Mouse (Mus musculus) embryonic facial prominence, embryonic 14.5 days (tissue): ENCODE measurements around the gene Olfr1217. TPM values are rescaled to one million over a fixed set of nuclear protein-coding genes. Genes with fewer than 3 reads are reported as not detected.

Experiments used
- polyA plus RNA-seq: library from polyadenylated mRNA; unstranded; fragments of >200 nt; fragmentation: Nextera tagmentation; extraction: Ambion mirVana; gene quantifications from 2 replicates; pipeline ENCODE4 v1.2.1, GENCODE M21; 2014

The Olfr1217 gene
- polyA plus RNA-seq, 1 experiment from 2014 or later, result not detected

Other genes with a start within 250 kb of the Olfr1217 start
- gene Olfr1201, start 239.0 kb downstream of the Olfr1217 start, polyA plus RNA-seq, result not detected in 2 replicates
- gene Olfr1202, start 217.6 kb downstream of the Olfr1217 start, polyA plus RNA-seq, result not detected in 2 replicates
- gene Olfr1205, start 202.3 kb downstream of the Olfr1217 start, polyA plus RNA-seq, result not detected in 2 replicates
- 0.03 TPM in 1 of 2 replicates, not detected in the other for gene Olfr1204, start 182.8 kb downstream of the Olfr1217 start, polyA plus RNA-seq
- gene Olfr1206, start 168.8 kb downstream of the Olfr1217 start, polyA plus RNA-seq, result 0.06 TPM in 1 of 2 replicates, not detected in the other
- not detected in 2 replicates for gene Olfr1208, start 129.8 kb downstream of the Olfr1217 start, polyA plus RNA-seq
- not detected in 2 replicates for gene Olfr1209, start 116.9 kb downstream of the Olfr1217 start, polyA plus RNA-seq
- 0.11 TPM in 1 of 2 replicates, not detected in the other for gene Olfr1211, start 94.0 kb downstream of the Olfr1217 start, polyA plus RNA-seq
- gene Olfr1212, start 78.1 kb downstream of the Olfr1217 start, polyA plus RNA-seq, result not detected in 2 replicates
- not detected in 2 replicates for gene Gm13762, start 51.8 kb downstream of the Olfr1217 start, polyA plus RNA-seq
- not detected in 2 replicates for gene Olfr1214, start 39.4 kb downstream of the Olfr1217 start, polyA plus RNA-seq
- not detected in 2 replicates for gene Olfr1215, start 25.1 kb downstream of the Olfr1217 start, polyA plus RNA-seq
- gene Olfr1216, start 13.7 kb downstream of the Olfr1217 start, polyA plus RNA-seq, result not detected in 2 replicates
- not detected in 2 replicates for gene Olfr1218, start 29.1 kb upstream of the Olfr1217 start, polyA plus RNA-seq
- gene Olfr1219, start 51.4 kb upstream of the Olfr1217 start, polyA plus RNA-seq, result not detected in 2 replicates
- gene Olfr1220, start 74.8 kb upstream of the Olfr1217 start, polyA plus RNA-seq, result not detected in 2 replicates
- 0.04 TPM in 1 of 2 replicates, not detected in the other for gene Olfr1221, start 85.2 kb upstream of the Olfr1217 start, polyA plus RNA-seq
- 0.06 TPM in 1 of 2 replicates, not detected in the other for gene Olfr1222, start 101.0 kb upstream of the Olfr1217 start, polyA plus RNA-seq
- gene Olfr1223, start 119.5 kb upstream of the Olfr1217 start, polyA plus RNA-seq, result not detected in 2 replicates
- gene Olfr1224-ps1, start 132.0 kb upstream of the Olfr1217 start, polyA plus RNA-seq, result not detected in 2 replicates
- gene Olfr1225, start 142.6 kb upstream of the Olfr1217 start, polyA plus RNA-seq, result not detected in 2 replicates
- 0.08 and 0.14 TPM in 2 replicates for gene Olfr1226, start 168.0 kb upstream of the Olfr1217 start, polyA plus RNA-seq
- gene Olfr1228, start 222.0 kb upstream of the Olfr1217 start, polyA plus RNA-seq, result not detected in 2 replicates